Mouse (Mus musculus) forebrain, embryonic 11.5 days (tissue): ENCODE measurements around the gene Shank2. TPM values are rescaled to one million over a fixed set of nuclear protein-coding genes. Genes with fewer than 3 reads are reported as not detected.

Experiments used
- ATAC-seq: fragments of 200-750 bp; cut with Nextera tagmentation; replicated peaks from 2 replicates; pipeline ENCODE4 v1.8.0; 2017; ENCODE audit warnings: moderate TSS enrichment; ENCODE audit not compliant: low FRiP score
- DNase-seq: peaks from one replicate; pipeline ENCODE4 v3.0.0-alpha.2; 2017; ENCODE audit warnings: low spot score
- H3K27ac ChIP-seq: fragments of 300-500 bp; sonication (generic); 2 replicates; pipeline ENCODE4 v1.5.1; 2014; ENCODE audit warnings: low read depth, low read length
- H3K27me3 ChIP-seq: fragments of 300-500 bp; sonication (generic); 2 replicates; pipeline ENCODE4 v1.6.1; 2014; ENCODE audit warnings: mild to moderate bottlenecking, low read length, mixed read lengths; ENCODE audit not compliant: control insufficient read depth, insufficient read depth
- H3K36me3 ChIP-seq: fragments of 300-500 bp; sonication (generic); 2 replicates; pipeline ENCODE4 v1.6.1; 2014; ENCODE audit warnings: mild to moderate bottlenecking, low read length, moderate library complexity, mixed read lengths; ENCODE audit not compliant: control insufficient read depth, insufficient read depth
- H3K4me1 ChIP-seq: fragments of 300-500 bp; sonication (generic); replicated peaks from 2 replicates; pipeline ENCODE4 v1.6.1; 2014; ENCODE audit warnings: low read length, mixed read lengths; ENCODE audit not compliant: control insufficient read depth, insufficient read depth
- H3K4me2 ChIP-seq: fragments of 300-500 bp; sonication (generic); 2 replicates; pipeline ENCODE4 v1.6.1; 2014; ENCODE audit warnings: low read depth, mild to moderate bottlenecking, low read length, moderate library complexity, mixed read lengths; ENCODE audit not compliant: severe bottlenecking
- H3K4me3 ChIP-seq: fragments of 300-500 bp; sonication (generic); 2 replicates; pipeline ENCODE4 v1.5.1; 2014; ENCODE audit warnings: low read depth, low read length
- H3K9ac ChIP-seq: fragments of 300-500 bp; sonication (generic); 2 replicates; pipeline ENCODE4 v1.6.1; 2014; ENCODE audit warnings: low read length
- H3K9me3 ChIP-seq: fragments of 300-500 bp; sonication (generic); 2 replicates; pipeline ENCODE4 v1.6.1; 2016; ENCODE audit warnings: low read length, mixed read lengths; ENCODE audit not compliant: control insufficient read depth
- WGBS: fragments of 180-500 bp; shearing (Covaris S2); extraction: QIAGEN DNeasy Blood & Tissue Kit; methylation state at CpG from one replicate; pipeline ENCODE4 v1.1.7; 2014; 5-methylcytosine and 5-hydroxymethylcytosine counted together
- polyA plus RNA-seq: library from polyadenylated mRNA; unstranded; fragments of >200 nt; fragmentation: Nextera tagmentation; extraction: Ambion mirVana; gene quantifications from 2 replicates; pipeline ENCODE4 v1.2.1, GENCODE M21; 2014

Gene Shank2
- polyA plus RNA-seq, 1 experiment from 2014 or later = 2.2 TPM

DNA sequence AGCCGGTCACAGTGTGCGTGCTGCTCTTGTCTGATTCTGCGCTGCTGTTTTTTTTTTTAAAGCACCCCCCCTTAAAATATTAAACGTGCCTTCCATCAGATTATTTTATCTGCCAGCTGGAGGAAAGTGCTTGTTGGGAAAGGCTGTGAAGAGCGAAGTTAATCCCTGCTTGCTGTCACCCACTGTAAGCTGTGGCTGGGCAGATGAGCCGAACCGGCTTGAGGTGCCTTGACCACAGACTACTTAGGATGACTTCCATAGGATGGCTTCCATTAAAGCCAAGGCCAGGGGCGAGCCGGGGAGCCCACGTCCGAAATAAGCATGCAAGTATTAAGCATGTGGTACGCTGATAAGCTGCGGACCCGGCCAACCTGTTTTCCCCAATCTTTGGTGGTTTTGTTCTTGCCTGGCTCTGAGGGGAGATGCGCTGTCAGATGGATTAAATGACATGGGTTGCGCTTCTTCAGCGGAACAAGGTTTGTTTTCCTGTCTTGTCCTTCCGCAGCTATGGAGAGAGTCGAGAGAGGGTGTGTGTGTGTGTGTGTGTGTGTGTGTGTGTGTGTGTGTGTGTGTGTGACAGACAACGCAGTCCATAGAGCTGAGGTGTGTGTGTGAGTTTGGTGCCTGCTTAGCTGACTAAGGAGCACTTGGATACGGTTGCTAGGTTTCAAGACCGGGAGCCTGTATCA lies 131.1 kb downstream of the Shank2 start:
- H3K4me1 ChIP-seq = no peaks in the 10 kb centered on the region
- no peak overlapping the region for H3K4me2 ChIP-seq
- no peak overlapping the region for H3K4me3 ChIP-seq
- ATAC-seq = no peak
- no peaks in the 10 kb centered on the region for H3K36me3 ChIP-seq
- WGBS = 82% methylated on average over 22 of the region's 22 CpGs
- no peaks in the 10 kb centered on the region for H3K27me3 ChIP-seq
- no peaks in the 10 kb centered on the region for H3K9me3 ChIP-seq
- no peak overlapping the region for H3K27ac ChIP-seq
- no peak overlapping the region for H3K9ac ChIP-seq
- DNase-seq = no peak

DNA sequence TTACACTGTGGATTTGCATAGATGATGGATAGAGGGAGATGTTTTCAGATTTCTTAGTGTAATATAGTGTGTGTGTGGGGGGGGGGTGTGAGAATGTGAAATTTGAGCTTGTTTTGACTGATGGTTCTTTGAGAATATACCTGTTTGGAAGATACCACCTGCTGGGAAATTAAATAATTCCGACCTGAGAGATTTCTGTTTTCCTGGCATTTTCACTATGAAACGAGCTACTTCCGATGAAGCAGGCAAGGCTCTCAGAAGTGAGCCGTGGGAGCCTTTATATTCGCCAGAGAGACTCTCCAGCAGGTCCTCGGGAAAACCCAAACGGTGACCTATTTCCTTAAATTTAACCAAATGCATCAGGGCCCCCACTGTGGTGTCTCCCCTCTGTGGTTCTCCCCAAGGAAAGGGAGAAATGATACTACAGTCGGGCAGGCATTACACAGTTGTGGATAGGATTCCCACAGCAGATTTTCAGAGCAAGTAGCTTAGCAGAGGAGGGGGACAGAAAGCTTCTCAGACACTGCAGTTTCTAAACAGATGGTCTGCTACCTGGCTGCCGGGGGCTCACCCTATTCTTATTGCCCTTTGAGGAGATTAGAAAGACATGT lies 131.8 kb downstream of the Shank2 start:
- Histone ChIP-seq H3K9me3 (no peaks in the 10 kb centered on the region), H3K36me3 (no peaks in the 10 kb centered on the region), H3K4me1 (no peaks in the 10 kb centered on the region), H3K4me2 (no peak overlapping the region), H3K4me3 (no peak overlapping the region), H3K27me3 (no peaks in the 10 kb centered on the region), H3K9ac (no peak overlapping the region), H3K27ac (no peak overlapping the region)
- 67% methylated on average over 9 of the region's 9 CpGs for WGBS
- no peak for ATAC-seq
- no peak for DNase-seq

DNA sequence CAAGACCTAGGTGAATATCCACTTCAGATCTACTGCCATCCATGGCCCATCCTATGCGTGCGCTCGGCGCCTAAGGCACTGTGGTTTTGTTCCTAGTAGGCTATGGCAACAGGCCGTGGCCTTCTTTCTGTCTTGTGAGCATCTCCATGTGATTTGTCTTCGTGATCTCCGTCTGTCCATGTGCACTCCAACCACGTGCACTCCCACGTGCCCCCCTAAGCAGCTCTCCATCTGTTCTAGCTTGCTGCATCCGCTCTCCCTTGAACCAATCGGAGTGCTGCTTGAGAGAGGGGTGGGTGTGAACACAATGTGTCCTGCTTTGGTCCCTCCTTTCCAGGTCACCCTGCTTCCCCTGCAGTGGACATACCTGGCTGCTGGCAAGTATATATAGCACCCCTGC lies 133.0 kb downstream of the Shank2 start:
- DNase-seq (no peak), ATAC-seq (no peak)
- Histone ChIP-seq H3K9me3 (no peaks in the 10 kb centered on the region), H3K9ac (no peak overlapping the region), H3K27ac (no peak overlapping the region), H3K4me3 (no peak overlapping the region), H3K27me3 (no peaks in the 10 kb centered on the region), H3K4me2 (no peak overlapping the region), H3K4me1 (no peaks in the 10 kb centered on the region), H3K36me3 (no peaks in the 10 kb centered on the region)
- 93% methylated on average over 11 of the region's 11 CpGs for WGBS

DNA sequence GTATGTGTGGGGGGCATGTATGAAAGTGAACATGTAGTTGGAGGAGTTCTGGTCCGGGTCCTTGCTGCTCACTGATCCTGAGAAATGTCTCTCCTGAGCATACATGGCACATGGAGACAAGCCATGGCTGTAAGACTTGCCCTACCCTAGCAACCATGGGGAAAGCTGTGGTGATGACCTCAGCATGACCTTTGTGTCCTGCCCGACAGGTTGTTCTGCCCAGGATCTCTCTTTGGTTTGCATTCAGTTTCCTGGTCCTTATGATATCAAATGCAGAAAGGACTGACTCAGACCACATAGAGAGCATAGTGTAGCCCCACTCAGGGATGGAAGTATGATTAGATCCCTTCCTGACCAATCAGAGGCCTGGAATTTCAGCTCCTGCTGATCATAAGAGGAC lies 136.1 kb downstream of the Shank2 start:
- DNase-seq (no peak), ATAC-seq (no peak)
- Histone ChIP-seq H3K27me3 (no peaks in the 10 kb centered on the region), H3K27ac (no peak overlapping the region), H3K4me3 (no peak overlapping the region), H3K9me3 (no peaks in the 10 kb centered on the region), H3K36me3 (no peaks in the 10 kb centered on the region), H3K9ac (no peak overlapping the region), H3K4me1 (no peaks in the 10 kb centered on the region), H3K4me2 (no peak overlapping the region)
- 84% methylated on average over 2 of the region's 2 CpGs for WGBS

DNA sequence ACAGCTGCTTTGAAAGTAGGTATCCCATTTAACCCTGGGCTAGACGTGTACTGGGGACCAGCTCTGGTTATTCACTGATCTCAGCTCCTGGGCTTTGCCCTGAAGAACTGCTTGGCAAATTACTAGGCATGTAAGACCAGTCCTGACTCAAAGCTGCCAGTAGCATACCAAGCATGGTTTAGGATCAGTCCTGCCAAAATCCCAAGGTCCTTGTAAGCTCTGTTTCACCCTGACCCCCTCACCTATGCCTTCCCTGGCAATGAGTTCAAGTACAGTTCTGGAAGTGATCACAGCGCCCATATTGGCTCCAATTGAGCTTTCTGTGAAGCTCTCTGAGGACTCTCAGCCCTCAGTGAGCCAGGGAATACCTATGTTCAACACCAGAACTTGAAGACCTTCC lies 136.7 kb downstream of the Shank2 start:
- no peak overlapping the region for H3K27ac ChIP-seq
- H3K27me3 ChIP-seq = no peaks in the 10 kb centered on the region
- ATAC-seq = no peak
- DNase-seq = no peak
- no peaks in the 10 kb centered on the region for H3K4me1 ChIP-seq
- no peaks in the 10 kb centered on the region for H3K36me3 ChIP-seq
- H3K4me2 ChIP-seq = no peak overlapping the region
- H3K9me3 ChIP-seq = no peaks in the 10 kb centered on the region
- H3K4me3 ChIP-seq = no peak overlapping the region
- WGBS = 49% methylated on average over 2 of the region's 2 CpGs
- no peak overlapping the region for H3K9ac ChIP-seq

DNA sequence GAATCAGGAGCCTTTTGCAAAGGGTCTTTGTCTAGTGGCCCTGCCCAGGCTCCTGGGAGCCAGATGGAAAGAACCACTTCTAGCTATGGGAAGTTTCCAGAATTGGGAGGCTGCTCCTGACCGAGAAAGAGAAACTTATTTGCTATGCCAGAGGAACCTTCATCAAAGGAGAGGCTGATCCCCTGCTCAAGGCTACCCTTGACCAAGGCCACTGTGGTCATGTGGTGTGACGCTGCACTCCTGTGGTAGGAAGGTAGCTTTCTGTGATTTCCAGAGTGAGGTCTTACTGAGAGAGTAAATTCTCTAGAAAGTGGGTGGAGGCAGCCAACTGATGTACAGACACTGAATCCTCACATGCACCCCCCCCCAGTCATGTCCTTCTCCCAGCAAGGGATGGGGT lies 138.0 kb downstream of the Shank2 start:
- Histone ChIP-seq H3K27me3 (no peaks in the 10 kb centered on the region), H3K27ac (no peak overlapping the region), H3K4me1 (no peaks in the 10 kb centered on the region), H3K9ac (no peak overlapping the region), H3K4me2 (no peak overlapping the region), H3K9me3 (no peaks in the 10 kb centered on the region), H3K4me3 (no peak overlapping the region), H3K36me3 (no peaks in the 10 kb centered on the region)
- WGBS = 85% methylated on average over 2 of the region's 2 CpGs
- ATAC-seq (no peak), DNase-seq (no peak)

DNA sequence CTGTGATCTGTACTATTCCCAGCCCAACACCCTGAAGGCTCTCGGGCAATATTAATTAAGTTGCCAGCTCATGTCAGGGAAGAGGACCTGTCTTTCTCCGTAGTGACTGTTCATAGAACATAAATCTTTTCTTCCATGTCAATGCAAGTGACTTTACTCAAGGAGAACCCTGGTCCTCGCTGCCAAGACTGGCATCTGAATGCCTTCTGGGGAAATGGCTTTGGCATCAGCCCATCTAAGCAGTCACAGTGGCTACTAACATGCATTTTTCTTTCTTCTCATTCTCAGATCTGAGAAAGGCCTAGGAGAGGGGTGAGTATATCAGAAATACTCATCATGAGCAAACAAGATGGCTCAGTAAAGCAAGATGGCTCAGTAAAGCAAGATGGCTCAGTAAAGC lies 138.7 kb downstream of the Shank2 start:
- H3K4me2 ChIP-seq = no peak overlapping the region
- H3K36me3 ChIP-seq = no peaks in the 10 kb centered on the region
- ATAC-seq (no peak), DNase-seq (no peak)
- no peaks in the 10 kb centered on the region for H3K4me1 ChIP-seq
- H3K27ac ChIP-seq = no peak overlapping the region
- WGBS = 82% methylated on average over 3 of the region's 3 CpGs
- no peaks in the 10 kb centered on the region for H3K9me3 ChIP-seq
- H3K27me3 ChIP-seq = no peaks in the 10 kb centered on the region
- no peak overlapping the region for H3K9ac ChIP-seq
- H3K4me3 ChIP-seq = no peak overlapping the region

DNA sequence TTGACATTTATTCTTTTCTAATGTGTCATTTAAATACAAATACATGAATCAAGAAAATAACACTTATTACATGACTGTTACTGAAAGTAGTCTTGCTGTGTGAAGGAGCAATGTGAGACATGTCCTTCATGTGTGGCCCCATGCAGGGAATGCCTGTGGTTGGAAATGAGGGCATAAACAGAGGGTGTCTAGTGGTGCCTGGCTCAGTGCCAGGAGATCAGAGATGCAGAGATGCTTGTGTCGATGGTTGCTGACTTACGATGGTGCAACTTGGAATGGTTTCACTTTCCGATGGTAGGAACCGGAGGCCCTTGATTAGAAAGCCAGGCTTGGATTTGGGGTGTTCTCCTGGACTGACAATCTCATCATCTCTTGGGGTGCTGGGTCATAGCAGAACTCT lies 140.3 kb downstream of the Shank2 start:
- Histone ChIP-seq H3K27ac (no peak overlapping the region), H3K36me3 (no peaks in the 10 kb centered on the region), H3K9me3 (no peaks in the 10 kb centered on the region), H3K4me2 (no peak overlapping the region), H3K27me3 (no peaks in the 10 kb centered on the region), H3K4me1 (no peaks in the 10 kb centered on the region), H3K9ac (no peak overlapping the region), H3K4me3 (no peak overlapping the region)
- 98% methylated on average over 4 of the region's 4 CpGs for WGBS
- DNase-seq (no peak), ATAC-seq (no peak)

DNA sequence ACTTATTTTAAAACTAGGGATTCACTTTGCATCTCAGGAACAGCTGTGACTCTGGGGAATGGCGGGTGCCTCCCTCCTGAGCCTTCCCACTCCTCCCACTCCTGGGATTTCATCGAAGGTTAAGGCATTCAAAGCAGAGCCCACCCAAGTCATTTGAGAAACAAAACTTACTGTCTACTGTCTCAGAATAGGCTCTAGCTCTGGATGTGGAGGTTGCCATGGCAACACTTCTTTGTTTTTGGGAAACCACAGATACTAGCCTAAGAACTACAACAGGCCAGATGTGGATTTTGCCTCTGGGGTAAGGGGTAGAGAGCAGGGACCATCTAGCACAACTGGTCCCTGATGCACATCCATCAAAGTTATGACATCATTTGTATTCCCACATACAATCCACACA lies 142.2 kb downstream of the Shank2 start:
- 50% methylated on average over 2 of the region's 2 CpGs for WGBS
- no peaks in the 10 kb centered on the region for H3K36me3 ChIP-seq
- H3K4me3 ChIP-seq = no peak overlapping the region
- DNase-seq = no peak
- H3K27ac ChIP-seq = no peak overlapping the region
- ATAC-seq = no peak
- H3K9me3 ChIP-seq = no peaks in the 10 kb centered on the region
- H3K4me2 ChIP-seq = no peak overlapping the region
- no peaks in the 10 kb centered on the region for H3K4me1 ChIP-seq
- no peaks in the 10 kb centered on the region for H3K27me3 ChIP-seq
- no peak overlapping the region for H3K9ac ChIP-seq
